In the genomic region with DNA sequence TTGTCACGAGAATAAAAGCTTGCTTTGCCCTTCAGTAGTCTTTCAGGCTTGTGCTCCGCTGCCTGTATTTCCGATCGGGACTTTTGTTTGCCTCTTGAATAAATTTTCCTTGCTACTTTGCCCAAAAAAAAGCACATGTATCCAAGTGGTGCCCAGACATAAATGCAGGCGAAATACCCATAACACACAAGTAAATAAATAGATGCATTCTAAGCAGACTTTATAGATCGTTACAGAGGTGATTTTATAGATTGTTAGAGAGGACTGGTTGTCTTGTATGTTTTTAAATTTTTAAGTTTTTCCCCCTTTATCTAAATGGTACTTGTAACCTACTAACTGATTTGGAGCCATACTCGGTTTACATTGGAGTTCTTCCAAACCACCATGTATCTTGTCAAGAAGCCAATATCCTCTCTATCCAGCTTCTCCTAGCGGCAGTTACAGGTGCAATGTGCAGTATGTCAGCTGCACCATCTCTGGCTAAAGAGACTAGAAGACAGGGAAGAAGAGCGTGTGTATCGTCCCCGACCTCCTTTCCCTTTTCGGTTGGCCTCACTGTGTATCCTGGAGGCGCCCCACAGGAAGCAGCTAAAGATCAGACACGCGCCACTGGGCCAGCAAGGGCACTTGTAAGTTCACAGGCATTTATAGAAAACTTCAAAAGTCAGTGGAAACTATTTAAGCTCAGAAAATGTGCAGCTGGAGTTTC, we compare ENCODE assay signal across 8 mouse cellular contexts. TPM values are rescaled to one million over a fixed set of nuclear protein-coding genes. Genes with fewer than 3 reads are reported as not detected.
DNase-seq lines count a peak whose midpoint lies in the region; ATAC-seq and TF ChIP-seq lines count a peak whose summit lies in the region.

No protein-coding gene starts in this region.

- TF ChIP-seq POLR2A in bone marrow, adult 2 months (IDR thresholded peaks at IDR 0.05; ENCODE audit: borderline replicate concordance, control insufficient read depth, low read depth, low read length), result no peak
- no peak for TF ChIP-seq POLR2A in kidney, adult 2 months (IDR thresholded peaks at IDR 0.05; ENCODE audit: low read depth, low read length)

- H3K27ac ChIP-seq in heart, embryonic 15.5 days, result no peak overlapping the region
- H3K27ac ChIP-seq in bone marrow, adult 2 months (ENCODE audit: control insufficient read depth, insufficient read depth, low read depth, low read length, poor library complexity), result no peak overlapping the region
- no peak overlapping the region for H3K27ac ChIP-seq in kidney, adult 2 months (ENCODE audit: insufficient read depth, low read depth, low read length)
- no peak overlapping the region for H3K27ac ChIP-seq in hindbrain, embryonic 12.5 days

- no peak for ATAC-seq in heart, embryonic 15.5 days (replicated peaks; ENCODE audit: insufficient number of reproducible peaks, insufficient read depth, low FRiP score, low read depth)
- ATAC-seq in hindbrain, embryonic 12.5 days (ENCODE audit: low FRiP score), result no peak

- no peak overlapping the region for H3K4me3 ChIP-seq in heart, embryonic 15.5 days
- H3K4me3 ChIP-seq in bone marrow, adult 2 months (replicated peaks; ENCODE audit: control insufficient read depth, low read depth, low read length), result peak overlapping the region; percentile 3
- no peak overlapping the region for H3K4me3 ChIP-seq in kidney, adult 2 months (ENCODE audit: insufficient read depth, low read depth, low read length)
- no peak overlapping the region for H3K4me3 ChIP-seq in hindbrain, embryonic 12.5 days

- H3K36me3 ChIP-seq in heart, embryonic 15.5 days, result no peaks in the 10 kb centered on the region
- no peaks in the 10 kb centered on the region for H3K36me3 ChIP-seq in kidney, adult 2 months (ENCODE audit: control insufficient read depth, insufficient read depth, low read length)
- no peaks in the 10 kb centered on the region for H3K36me3 ChIP-seq in hindbrain, embryonic 12.5 days

- no peak overlapping the region for H3K9ac ChIP-seq in heart, embryonic 15.5 days
- H3K9ac ChIP-seq in hindbrain, embryonic 12.5 days, result no peak overlapping the region

- TF ChIP-seq CTCF in bone marrow, adult 2 months (IDR thresholded peaks at IDR 0.05; ENCODE audit: control insufficient read depth, insufficient read depth, low read length), result no peak
- TF ChIP-seq CTCF in kidney, adult 2 months (conservative IDR thresholded peaks at IDR 0.05; ENCODE audit: insufficient read depth, insufficient read length, low read depth, low read length), result no peak; the same call in 1 of the 2 replicates

- DNase-seq in heart, adult 9 months (ENCODE audit: low spot score in 2 of 2), result no peak
- peak; percentile 47 for DNase-seq in kidney, adult 2 months
- peak; percentile 9 for DNase-seq in lung, postnatal 14 days
- DNase-seq in testis, postnatal 10 days (ENCODE audit: low spot score), result no peak
- DNase-seq in urinary bladder, postnatal 14 days (ENCODE audit: low spot score), result no peak

- H3K27me3 ChIP-seq in heart, embryonic 15.5 days, result no peaks in the 10 kb centered on the region
- no peaks in the 10 kb centered on the region for H3K27me3 ChIP-seq in kidney, adult 2 months (replicated peaks; ENCODE audit: control insufficient read depth, insufficient read depth, low read length)
- no peaks in the 10 kb centered on the region for H3K27me3 ChIP-seq in hindbrain, embryonic 12.5 days

- 48% methylated on average over 15 of the region's 15 CpGs for WGBS in heart, embryonic 15.5 days
- 26% methylated on average over 15 of the region's 15 CpGs for WGBS in bone marrow, adult 2 months
- WGBS in kidney, adult 2 months, result 25% methylated on average over 15 of the region's 15 CpGs
- WGBS in hindbrain, embryonic 12.5 days, result 68% methylated on average over 15 of the region's 15 CpGs

- H3K9me3 ChIP-seq in heart, embryonic 15.5 days (replicated peaks), result no peaks in the 10 kb centered on the region
- H3K9me3 ChIP-seq in hindbrain, embryonic 12.5 days (replicated peaks), result no peaks in the 10 kb centered on the region

- H3K4me1 ChIP-seq in heart, embryonic 15.5 days (replicated peaks), result peaks cover 12% of the 10 kb centered on the region
- peaks cover 3% of the 10 kb centered on the region; the same call in 1 of the 2 replicates for H3K4me1 ChIP-seq in bone marrow, adult 2 months (ENCODE audit: control insufficient read depth, insufficient read depth, low read length)
- no peaks in the 10 kb centered on the region for H3K4me1 ChIP-seq in kidney, adult 2 months (ENCODE audit: control insufficient read depth, insufficient read depth, low read length)
- H3K4me1 ChIP-seq in hindbrain, embryonic 12.5 days, result no peaks in the 10 kb centered on the region

- H3K4me2 ChIP-seq in heart, embryonic 15.5 days, result peak overlapping the region; percentile 33
- no peak overlapping the region for H3K4me2 ChIP-seq in hindbrain, embryonic 12.5 days (replicated peaks)

RNA-seq across cellular contexts. Expression of a gene that starts 18.4 kb away (rescaled TPM):
- 2.0 and 3.1 TPM in 2 replicates for polyA plus RNA-seq in heart, embryonic 15.5 days (2015; fragmentation: Nextera tagmentation; extraction: Ambion mirVana)
- polyA plus RNA-seq in bone marrow, adult 2 months (2011; ENCODE audit: insufficient read depth, insufficient read length, low replicate concordance, missing spikeins), result 4.9 and 8.9 TPM in 2 replicates
- 1.0 and 1.1 TPM in 2 replicates for polyA plus RNA-seq in kidney, adult 2 months (2012; rRNA removed)
- 5.7 and 7.5 TPM in 2 replicates for polyA plus RNA-seq in hindbrain, embryonic 12.5 days (2016; fragmentation: Nextera tagmentation; extraction: Ambion mirVana)

RNA-seq across cellular contexts. Expression of a gene that starts 24.4 kb away (rescaled TPM):
- not detected in 2 replicates for polyA plus RNA-seq in heart, embryonic 15.5 days (2015; fragmentation: Nextera tagmentation; extraction: Ambion mirVana)
- not detected in 2 replicates for polyA plus RNA-seq in bone marrow, adult 2 months (2011; ENCODE audit: insufficient read depth, insufficient read length, low replicate concordance, missing spikeins)
- not detected in 2 replicates for polyA plus RNA-seq in kidney, adult 2 months (2012; rRNA removed)
- not detected in 2 replicates for polyA plus RNA-seq in hindbrain, embryonic 12.5 days (2016; fragmentation: Nextera tagmentation; extraction: Ambion mirVana)

RNA-seq across cellular contexts. Expression of a gene that starts 39.9 kb away (rescaled TPM):
- polyA plus RNA-seq in heart, embryonic 15.5 days (2015; fragmentation: Nextera tagmentation; extraction: Ambion mirVana), result 42.7 and 47.6 TPM in 2 replicates
- 42.4 and 64.8 TPM in 2 replicates for polyA plus RNA-seq in bone marrow, adult 2 months (2011; ENCODE audit: insufficient read depth, insufficient read length, low replicate concordance, missing spikeins)
- 56.9 and 61.8 TPM in 2 replicates for polyA plus RNA-seq in kidney, adult 2 months (2012; rRNA removed)
- polyA plus RNA-seq in hindbrain, embryonic 12.5 days (2016; fragmentation: Nextera tagmentation; extraction: Ambion mirVana), result 63.8 and 66.5 TPM in 2 replicates

RNA-seq across cellular contexts. Expression of a gene that starts 40.7 kb away (rescaled TPM):
- polyA plus RNA-seq in heart, embryonic 15.5 days (2015; fragmentation: Nextera tagmentation; extraction: Ambion mirVana), result 46.6 and 48.6 TPM in 2 replicates
- polyA plus RNA-seq in bone marrow, adult 2 months (2011; ENCODE audit: insufficient read depth, insufficient read length, low replicate concordance, missing spikeins), result 26.1 and 35.5 TPM in 2 replicates
- 0.33 and 0.44 TPM in 2 replicates for polyA plus RNA-seq in kidney, adult 2 months (2012; rRNA removed)
- 28.0 and 28.6 TPM in 2 replicates for polyA plus RNA-seq in hindbrain, embryonic 12.5 days (2016; fragmentation: Nextera tagmentation; extraction: Ambion mirVana)

RNA-seq across cellular contexts. Expression of a gene that starts 45.8 kb away (rescaled TPM):
- polyA plus RNA-seq in heart, embryonic 15.5 days (2015; fragmentation: Nextera tagmentation; extraction: Ambion mirVana), result 7.6 and 9.2 TPM in 2 replicates
- 4.5 and 8.0 TPM in 2 replicates for polyA plus RNA-seq in bone marrow, adult 2 months (2011; ENCODE audit: insufficient read depth, insufficient read length, low replicate concordance, missing spikeins)
- 12.7 and 14.1 TPM in 2 replicates for polyA plus RNA-seq in kidney, adult 2 months (2012; rRNA removed)
- 19.5 and 21.5 TPM in 2 replicates for polyA plus RNA-seq in hindbrain, embryonic 12.5 days (2016; fragmentation: Nextera tagmentation; extraction: Ambion mirVana)

Comparison
In these comparisons a context has a peak if more than half of its experiments do, and no peak if none do; other contexts are left out.
1. DNase-seq: peak in kidney, adult 2 months (single experiment) and lung, postnatal 14 days (single experiment); none in heart, adult 9 months (0 of 2), testis, postnatal 10 days (single experiment) and urinary bladder, postnatal 14 days (single experiment).